Mouse (Mus musculus) common myeloid progenitor, adult 5-6 weeks (primary cell): ENCODE results near the gene Gabrq. TPM values are rescaled to one million over a fixed set of nuclear protein-coding genes. Genes with fewer than 3 reads are reported as not detected.

Experiments used
- ATAC-seq: replicated peaks from 2 replicates; pipeline ENCODE4 v1.8.0; 2016; ENCODE audit warnings: low read depth, mild to moderate bottlenecking, moderate TSS enrichment, inconsistent platforms; ENCODE audit not compliant: poor library complexity, severe bottlenecking
- total RNA-seq: library from RNA; stranded (forward); fragments of 200-1000, 187-1606 nt; gene quantifications from 2 replicates; pipeline ENCODE4 v1.2.3, GENCODE M21; 2017

The Gabrq gene
- total RNA-seq, result not detected in 2 replicates

GRCm38 (mm10) chrX:72824776-72825588, at the start of gene Gabrq:
TSS of gene Gabrq (plus strand) at chrX:72825178.
- peak; percentile 83 for ATAC-seq

GRCm38 (mm10) chrX:72788773-72789557, 36.0 kb upstream of the Gabrq start:
- no peak for ATAC-seq

GRCm38 (mm10) chrX:72789558-72789871, 35.5 kb upstream of the Gabrq start:
- no peak for ATAC-seq

- ATAC-seq, result peak; percentile 65; the same call in 1 of the 2 replicates
Measured at GRCm38 (mm10) chrX:72819594-72819993, 5.4 kb upstream of the Gabrq start.

- ATAC-seq, result no peak
Measured at GRCm38 (mm10) chrX:72823310-72823709, 1.7 kb upstream of the Gabrq start.

GRCm38 (mm10) chrX:72825589-72825905, 569 bp downstream of the Gabrq start:
- no peak for ATAC-seq

Other genes with a start within 250 kb of the Gabrq start
- not detected in 2 replicates for gene Gabra3, start 168.3 kb upstream of the Gabrq start, total RNA-seq
- gene Cetn2, start 93.2 kb downstream of the Gabrq start, total RNA-seq, result 112 and 130 TPM in 2 replicates
- 13.9 and 14.2 TPM in 2 replicates for gene Nsdhl, start 93.4 kb downstream of the Gabrq start, total RNA-seq
- 0.34 TPM in 1 of 2 replicates, not detected in the other for gene Zfp185, start 162.2 kb downstream of the Gabrq start, total RNA-seq
- not detected in 2 replicates for gene Pnma5, start 211.9 kb downstream of the Gabrq start, total RNA-seq
- gene Pnma3, start 239.6 kb downstream of the Gabrq start, total RNA-seq, result not detected in 2 replicates